Mouse (Mus musculus) cerebellum, adult 11-12 months (tissue): Measurements from ENCODE around the gene Srcin1.

Experiments
- DNase-seq: peaks from one replicate; pipeline ENCODE4 v3.0.0; 2022

The Srcin1 gene

GRCm38 (mm10) chr11:97576136-97576906, at the start of gene Srcin1:
Gene Srcin1 (minus strand): TSS chr11:97576186.
- DNase-seq = peak; percentile 83

- DNase-seq = no peak
Observed at GRCm38 (mm10) chr11:97625551-97625950, 49.6 kb upstream of the Srcin1 start.

GRCm38 (mm10) chr11:97623166-97623565, 47.2 kb upstream of the Srcin1 start:
- DNase-seq = no peak

- DNase-seq = peak; percentile 71
Observed at GRCm38 (mm10) chr11:97622440-97622839, 46.5 kb upstream of the Srcin1 start.

GRCm38 (mm10) chr11:97619391-97619795, 43.4 kb upstream of the Srcin1 start:
- peak; percentile 81 for DNase-seq

- DNase-seq = no peak
Observed at GRCm38 (mm10) chr11:97618368-97618767, 42.4 kb upstream of the Srcin1 start.

GRCm38 (mm10) chr11:97615276-97615675, 39.3 kb upstream of the Srcin1 start:
- no peak for DNase-seq

- no peak for DNase-seq
Observed at GRCm38 (mm10) chr11:97611076-97611475, 35.1 kb upstream of the Srcin1 start.

GRCm38 (mm10) chr11:97609743-97610142, 33.8 kb upstream of the Srcin1 start:
- DNase-seq = no peak

GRCm38 (mm10) chr11:97608933-97609332, 32.9 kb upstream of the Srcin1 start:
- DNase-seq = no peak

GRCm38 (mm10) chr11:97607056-97607725, 31.2 kb upstream of the Srcin1 start:
- no peak for DNase-seq

GRCm38 (mm10) chr11:97603891-97604290, 27.9 kb upstream of the Srcin1 start:
- DNase-seq = no peak

GRCm38 (mm10) chr11:97602223-97602622, 26.2 kb upstream of the Srcin1 start:
- no peak for DNase-seq

- no peak for DNase-seq
Observed at GRCm38 (mm10) chr11:97599104-97599503, 23.1 kb upstream of the Srcin1 start.

- DNase-seq = no peak
Observed at GRCm38 (mm10) chr11:97597945-97598691, 22.1 kb upstream of the Srcin1 start.

GRCm38 (mm10) chr11:97594136-97594535, 18.1 kb upstream of the Srcin1 start:
- DNase-seq = no peak

GRCm38 (mm10) chr11:97591910-97592309, 15.9 kb upstream of the Srcin1 start:
- no peak for DNase-seq

GRCm38 (mm10) chr11:97590227-97590960, 14.4 kb upstream of the Srcin1 start:
- peak; percentile 49 for DNase-seq

GRCm38 (mm10) chr11:97589216-97589615, 13.2 kb upstream of the Srcin1 start:
- DNase-seq = no peak

- no peak for DNase-seq
Observed at GRCm38 (mm10) chr11:97585932-97586331, 9.9 kb upstream of the Srcin1 start.

GRCm38 (mm10) chr11:97584476-97584875, 8.5 kb upstream of the Srcin1 start:
- no peak for DNase-seq

- DNase-seq = no peak
Observed at GRCm38 (mm10) chr11:97579088-97579857, 3.3 kb upstream of the Srcin1 start.
